In the genomic region with DNA sequence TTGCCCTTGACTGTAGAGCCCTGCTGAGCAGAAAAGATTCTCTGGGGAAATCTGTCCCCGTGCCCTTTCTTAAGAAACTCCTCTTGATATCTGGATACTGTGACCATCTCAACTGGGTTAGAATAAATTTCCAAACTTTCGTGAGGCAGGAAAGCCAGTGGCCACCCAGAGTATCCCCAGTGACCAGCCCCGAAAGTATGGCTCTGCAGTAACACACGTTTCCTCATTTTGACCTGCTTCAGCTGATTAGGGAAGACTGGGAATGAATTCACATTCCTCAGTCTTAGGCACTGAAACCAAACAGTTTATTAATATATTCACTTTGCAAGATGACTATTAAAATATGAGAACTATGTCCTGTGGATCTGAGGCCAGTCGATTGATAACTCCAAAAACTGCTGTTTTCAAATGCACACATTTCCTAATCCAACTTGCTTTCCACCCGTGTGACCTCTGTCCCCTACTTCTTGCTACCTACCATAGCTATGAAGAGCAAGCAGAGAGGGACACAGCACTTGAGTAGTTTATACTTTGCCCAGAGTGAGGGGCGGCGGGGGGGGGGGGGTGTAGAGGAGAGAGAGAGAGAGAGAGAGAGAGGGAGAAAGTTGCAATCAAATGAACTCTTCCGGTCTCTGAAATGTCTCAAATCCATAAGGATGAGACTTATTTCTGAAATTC, we compare ENCODE assay signal across 7 mouse cellular contexts. TPM values are rescaled to one million over a fixed set of nuclear protein-coding genes. Genes with fewer than 3 reads are reported as not detected.
A peak's percentile ranks its signal among the peaks of the same experiment; 100 is the strongest.
DNase-seq lines count a peak whose midpoint lies in the region; ATAC-seq and TF ChIP-seq lines count a peak whose summit lies in the region.

No protein-coding gene starts in this region.

- DNase-seq in CH12.LX (ENCODE audit: extremely low read depth) (no peak), NIH3T3 (ENCODE audit: low read depth) (peak; percentile 35)
- DNase-seq in heart, postnatal 10 days = peak; percentile 8 to 32
- DNase-seq in urinary bladder, postnatal 4 days (ENCODE audit: low spot score in 2 of 2) = no peak

- no peak for TF ChIP-seq EP300 in CH12.LX (IDR thresholded peaks at IDR 0.05; ENCODE audit: low read length)

- TF ChIP-seq CTCF in CH12.LX (conservative IDR thresholded peaks at IDR 0.05 in 1 of 2, IDR thresholded peaks at IDR 0.05 in 1 of 2; ENCODE audit: low read depth in 2 of 2, low read length in 2 of 2) = no peak

- peaks cover 0 to 6% of the 10 kb centered on the region in 2 experiments; a peak in 1 of 4 replicates for H3K4me1 ChIP-seq in CH12.LX (ENCODE audit: control insufficient read depth in 1 of 2, insufficient read depth in 2 of 2)
- H3K4me1 ChIP-seq in lung, embryonic 15.5 days = peaks cover 23% of the 10 kb centered on the region
- no peaks in the 10 kb centered on the region for H3K4me1 ChIP-seq in stomach, embryonic 15.5 days

- H3K9ac ChIP-seq in CH12.LX (ENCODE audit: insufficient read depth, low read depth) = peak overlapping the region; percentile 19; the same call in 1 of the 2 replicates
- peak overlapping the region; percentile 73 for H3K9ac ChIP-seq in lung, embryonic 15.5 days
- H3K9ac ChIP-seq in stomach, embryonic 15.5 days = peak overlapping the region; percentile 71; the same call in 1 of the 2 replicates

- dilution Hi-C loops in CH12.LX (cut with MboI; ENCODE audit: extremely low pct_ligation_motif_present, extremely low pct_unique_long_range_greater_than_20kb, low sequenced_read_pairs) = no loop called here

- no peak for ATAC-seq in lung, embryonic 15.5 days (ENCODE audit: borderline replicate concordance, extremely low read depth, low FRiP score, low TSS enrichment)
- ATAC-seq in stomach, embryonic 15.5 days (ENCODE audit: insufficient read depth, low FRiP score, low read depth) = no peak
- no peak for ATAC-seq in activated CD4-positive, CD25-positive, alpha-beta regulatory T cell, adult 4 months

- no peak overlapping the region for H3K27ac ChIP-seq in CH12.LX (ENCODE audit: insufficient read depth, low read depth)
- peak overlapping the region; percentile 88 for H3K27ac ChIP-seq in lung, embryonic 15.5 days
- peak overlapping the region; percentile 79; the same call in 1 of the 2 replicates for H3K27ac ChIP-seq in stomach, embryonic 15.5 days

- no peak for TF ChIP-seq POLR2A in CH12.LX (IDR thresholded peaks at IDR 0.05; ENCODE audit: low read depth, low read length)

- WGBS in lung, embryonic 15.5 days = 13% methylated on average over 8 of the region's 9 CpGs
- WGBS in stomach, embryonic 15.5 days = 14% methylated on average over 8 of the region's 9 CpGs

- no peaks in the 10 kb centered on the region for H3K36me3 ChIP-seq in CH12.LX (replicated peaks in 1 of 2; ENCODE audit: control insufficient read depth in 1 of 2, insufficient read depth in 1 of 2, low read length in 1 of 2)
- H3K36me3 ChIP-seq in lung, embryonic 15.5 days = no peaks in the 10 kb centered on the region
- no peaks in the 10 kb centered on the region for H3K36me3 ChIP-seq in stomach, embryonic 15.5 days

- TF ChIP-seq RAD21 in CH12.LX (IDR thresholded peaks at IDR 0.05; ENCODE audit: low read depth, low read length) = no peak

- no peaks in the 10 kb centered on the region for H3K79me2 ChIP-seq in CH12.LX (replicated peaks; ENCODE audit: control insufficient read depth, extremely low read depth, insufficient read depth, poor library complexity, severe bottlenecking)

- intact Hi-C loops in heart, postnatal 10 days (cut with DNase I) = no loop called here

- in situ Hi-C loops in CH12.LX (cut with MboI; ENCODE audit: low pct_ligation_motif_present, low pct_unique_long_range_greater_than_20kb, low sequenced_read_pairs) = no loop called here

- H3K4me3 ChIP-seq in CH12.LX (replicated peaks in 1 of 3; ENCODE audit: low read depth in 2 of 3, low read length in 2 of 3, poor library complexity in 1 of 3) = peak overlapping the region in 2 of 3 experiments; percentile 48 to 57
- H3K4me3 ChIP-seq in lung, embryonic 15.5 days = peak overlapping the region; percentile 92
- H3K4me3 ChIP-seq in stomach, embryonic 15.5 days (replicated peaks) = peak overlapping the region; percentile 84

- no peaks in the 10 kb centered on the region for H3K9me3 ChIP-seq in CH12.LX (replicated peaks; ENCODE audit: low read length)
- no peaks in the 10 kb centered on the region for H3K9me3 ChIP-seq in lung, embryonic 15.5 days
- H3K9me3 ChIP-seq in stomach, embryonic 15.5 days = no peaks in the 10 kb centered on the region

- peak overlapping the region; percentile 99 for H3K4me2 ChIP-seq in CH12.LX (ENCODE audit: insufficient read depth, low read depth, poor library complexity, severe bottlenecking)
- peak overlapping the region; percentile 97 for H3K4me2 ChIP-seq in lung, embryonic 15.5 days
- peak overlapping the region; percentile 95 for H3K4me2 ChIP-seq in stomach, embryonic 15.5 days

- no peaks in the 10 kb centered on the region for H3K27me3 ChIP-seq in CH12.LX (replicated peaks)
- peaks cover 10% of the 10 kb centered on the region; the same call in 1 of the 2 replicates for H3K27me3 ChIP-seq in lung, embryonic 15.5 days
- no peaks in the 10 kb centered on the region for H3K27me3 ChIP-seq in stomach, embryonic 15.5 days (replicated peaks)

TF ChIP-seq in CH12.LX, 34 proteins besides CTCF, POLR2A, EP300 and RAD21:
- TF ChIP-seq POLR2AphosphoS2 (IDR thresholded peaks at IDR 0.05; ENCODE audit: low read depth, low read length) (no peak), USF2 (conservative IDR thresholded peaks at IDR 0.05; ENCODE audit: low read depth, low read length) (no peak)

RNA-seq across cellular contexts. Expression of gene Sox5, which starts 1.0 kb away (rescaled TPM):
- total RNA-seq in CH12.LX (2012; rRNA removed) (0.08 and 0.21 TPM in 2 replicates), CH12.LX (2014; rRNA removed) (0.46 and 0.90 TPM in 2 replicates)
- 0.29 and 0.47 TPM in 2 replicates for polyA plus RNA-seq in CH12.LX (2012; ENCODE audit: insufficient read length, low read depth)
- 1 to 10 TPM; 3.4 to 5.5 TPM for total RNA-seq in heart, postnatal 10 days (2021)
- polyA plus RNA-seq in lung, embryonic 15.5 days (2015; fragmentation: Nextera tagmentation; extraction: Ambion mirVana) = 20.9 and 23.7 TPM in 2 replicates
- 22.4 and 25.5 TPM in 2 replicates for polyA plus RNA-seq in stomach, embryonic 15.5 days (2015; fragmentation: Nextera tagmentation; extraction: Ambion mirVana)
- under 1 TPM; 0.08 to 0.37 TPM for polyA plus RNA-seq in activated CD4-positive, CD25-positive, alpha-beta regulatory T cell, adult 4 months (2017; shearing (Covaris generic))

Comparison
In these comparisons a context has a peak if more than half of its experiments do, and no peak if none do; other contexts are left out.
1. DNase-seq: peak in NIH3T3 (single experiment) and heart, postnatal 10 days (2 of 2); none in CH12.LX (single experiment) and urinary bladder, postnatal 4 days (0 of 2).
2. H3K9ac ChIP-seq: peak in every context shown above with its lines; median percentile 73 in lung, embryonic 15.5 days; 71 in stomach, embryonic 15.5 days; 19 in CH12.LX.
3. RNA of gene Sox5, which starts 1.0 kb away (polyA plus RNA-seq): 22.4 to 25.5 TPM in stomach, embryonic 15.5 days and 20.9 to 23.7 TPM in lung, embryonic 15.5 days; 0.29 to 0.47 TPM in CH12.LX and 0.08 to 0.37 TPM in activated CD4-positive, CD25-positive, alpha-beta regulatory T cell, adult 4 months; every median in the first group is over 10 times any median in the second.
4. Peak in every context shown above with its lines, with median percentiles within 50 percentile points of each other: H3K4me2 ChIP-seq and H3K4me3 ChIP-seq.